Mouse (Mus musculus) limb, embryonic 14.5 days (tissue): Measurements from ENCODE around the gene Pxmp2. TPM values are rescaled to one million over a fixed set of nuclear protein-coding genes. Genes with fewer than 3 reads are reported as not detected.

Source experiments
- ATAC-seq: fragments of 200-750 bp; cut with Nextera tagmentation; 2 replicates; pipeline ENCODE4 v1.8.0; 2017; ENCODE audit warnings: low read depth, moderate number of reproducible peaks, moderate TSS enrichment; ENCODE audit not compliant: low FRiP score
- DNase-seq: peaks from one replicate; pipeline ENCODE4 v3.0.0-alpha.2; 2015; ENCODE audit warnings: low spot score
- H3K27ac ChIP-seq: fragments of 300-500 bp; sonication (generic); replicated peaks from 2 replicates; pipeline ENCODE4 v1.5.1; 2014; ENCODE audit warnings: low read depth, mild to moderate bottlenecking, low read length, moderate library complexity, mixed read lengths
- H3K27me3 ChIP-seq: fragments of 300-500 bp; sonication (generic); 2 replicates; pipeline ENCODE4 v1.6.1; 2014; ENCODE audit warnings: low read length, mixed read lengths; ENCODE audit not compliant: control insufficient read depth, insufficient read depth
- H3K36me3 ChIP-seq: fragments of 300-500 bp; sonication (generic); 2 replicates; pipeline ENCODE4 v1.6.1; 2014; ENCODE audit warnings: mild to moderate bottlenecking, low read length, moderate library complexity, mixed read lengths; ENCODE audit not compliant: control insufficient read depth, insufficient read depth
- H3K4me1 ChIP-seq: fragments of 300-500 bp; sonication (generic); 2 replicates; pipeline ENCODE4 v1.6.1; 2014; ENCODE audit warnings: antibody characterized with exemption, low read length, mixed read lengths; ENCODE audit not compliant: control insufficient read depth, insufficient read depth
- H3K4me2 ChIP-seq: fragments of 300-500 bp; sonication (generic); replicated peaks from 2 replicates; pipeline ENCODE4 v1.6.1; 2014; ENCODE audit warnings: low read depth, mild to moderate bottlenecking, low read length, moderate library complexity; ENCODE audit not compliant: severe bottlenecking
- H3K4me3 ChIP-seq: fragments of 300-500 bp; sonication (generic); replicated peaks from 2 replicates; pipeline ENCODE4 v1.5.1; 2014; ENCODE audit warnings: low read length
- H3K9ac ChIP-seq: fragments of 300-500 bp; sonication (generic); 2 replicates; pipeline ENCODE4 v1.6.1; 2014; ENCODE audit warnings: mild to moderate bottlenecking, low read depth, low read length, moderate library complexity; ENCODE audit not compliant: severe bottlenecking
- H3K9me3 ChIP-seq: fragments of 300-500 bp; sonication (generic); 2 replicates; pipeline ENCODE4 v1.6.1; 2016; ENCODE audit warnings: low read length; ENCODE audit not compliant: control insufficient read depth
- POLR2A ChIP-seq: fragments of 200-500 bp; IDR thresholded peaks from 2 replicates; pipeline ENCODE4 v1.8.0; 2012; ENCODE audit warnings: inconsistent platforms, mild to moderate bottlenecking, moderate library complexity, borderline replicate concordance; ENCODE audit not compliant: insufficient read depth, insufficient read length; ENCODE audit errors: extremely low read depth
- WGBS: fragments of 180-500 bp; shearing (Covaris S2); extraction: QIAGEN DNeasy Blood & Tissue Kit; methylation state at CpG from one replicate; pipeline ENCODE4 v1.1.7; 2014; 5-methylcytosine and 5-hydroxymethylcytosine counted together
- polyA plus RNA-seq, 2 experiments: library from polyadenylated mRNA; depleted of rRNA in 1 of 2; stranded (reverse) in 1 of 2; unstranded in 1 of 2; fragments of >200 nt; fragmentation: Nextera tagmentation in 1 of 2; extraction: Ambion mirVana in 1 of 2; gene quantifications; 2 replicates each; pipeline versions ENCODE4 v1.2.1 to v1.2.3; 2012 to 2014

Pxmp2 gene
- polyA plus RNA-seq, 2 experiments: 3.2 to 6.4 TPM

- no peak overlapping the region for H3K27ac ChIP-seq
- peaks cover 4% of the 10 kb centered on the region for H3K36me3 ChIP-seq
- no peak for TF ChIP-seq POLR2A
- ATAC-seq: no peak
- peak; percentile 33 for DNase-seq
- H3K4me1 ChIP-seq: peaks cover 5% of the 10 kb centered on the region; the same call in 1 of the 2 replicates
- H3K4me3 ChIP-seq: no peak overlapping the region
- no peaks in the 10 kb centered on the region for H3K9me3 ChIP-seq
- no peak overlapping the region for H3K9ac ChIP-seq
- H3K27me3 ChIP-seq: peaks cover 17% of the 10 kb centered on the region
- WGBS: 14% methylated on average over 4 of the region's 4 CpGs
- 0 out of 2 replicates have a peak overlapping the region, but pooled peaks have one; percentile 81 for H3K4me2 ChIP-seq
These were observed 1.4 kb downstream of the Pxmp2 start for GRCm38 (mm10) chr5:110284536-110284935.

GRCm38 (mm10) chr5:110281984-110282383 lies 4.0 kb downstream of the Pxmp2 start:
- H3K4me3 ChIP-seq: no peak overlapping the region

GRCm38 (mm10) chr5:110276910-110277309 lies 9.1 kb downstream of the Pxmp2 start:
- Histone ChIP-seq H3K27ac (no peak overlapping the region), H3K36me3 (no peaks in the 10 kb centered on the region), H3K4me2 (no peak overlapping the region), H3K9ac (no peak overlapping the region), H3K9me3 (no peaks in the 10 kb centered on the region), H3K27me3 (no peaks in the 10 kb centered on the region), H3K4me1 (no peaks in the 10 kb centered on the region), H3K4me3 (no peak overlapping the region)
- WGBS: 87% methylated on average over 1 of the region's 1 CpGs
- ATAC-seq: no peak
- DNase-seq: no peak
- TF ChIP-seq POLR2A: no peak

More at GRCm38 (mm10) chr5:110281984-110282383, 4.0 kb downstream of the Pxmp2 start:
- no peak for DNase-seq
- WGBS: 77% methylated on average over 2 of the region's 2 CpGs
- Histone ChIP-seq H3K4me2 (no peak overlapping the region), H3K9me3 (no peaks in the 10 kb centered on the region), H3K27ac (no peak overlapping the region), H3K4me1 (peaks cover 3% of the 10 kb centered on the region; the same call in 1 of the 2 replicates), H3K9ac (no peak overlapping the region), H3K27me3 (peaks cover 17% of the 10 kb centered on the region), H3K36me3 (no peaks in the 10 kb centered on the region)
- no peak for TF ChIP-seq POLR2A
- no peak for ATAC-seq

- 78% methylated on average over 2 of the region's 2 CpGs for WGBS
- Histone ChIP-seq H3K4me2 (no peak overlapping the region), H3K4me3 (no peak overlapping the region), H3K27ac (no peak overlapping the region), H3K9ac (no peak overlapping the region), H3K36me3 (no peaks in the 10 kb centered on the region), H3K9me3 (no peaks in the 10 kb centered on the region), H3K27me3 (no peaks in the 10 kb centered on the region), H3K4me1 (no peaks in the 10 kb centered on the region)
- no peak for TF ChIP-seq POLR2A
- ATAC-seq (no peak), DNase-seq (no peak)
These were observed 9.6 kb downstream of the Pxmp2 start for GRCm38 (mm10) chr5:110276391-110276790.

GRCm38 (mm10) chr5:110274846-110275245 lies 11.1 kb downstream of the Pxmp2 start:
- no peak for ATAC-seq
- 69% methylated on average over 2 of the region's 2 CpGs for WGBS
- H3K4me1 ChIP-seq: no peaks in the 10 kb centered on the region

GRCm38 (mm10) chr5:110274147-110274546 lies 11.8 kb downstream of the Pxmp2 start:
- no peak for ATAC-seq
- 72% methylated on average over 4 of the region's 4 CpGs for WGBS
- no peak for DNase-seq
- Histone ChIP-seq H3K36me3 (no peaks in the 10 kb centered on the region), H3K9me3 (no peaks in the 10 kb centered on the region), H3K27me3 (no peaks in the 10 kb centered on the region), H3K4me2 (no peak overlapping the region), H3K9ac (no peak overlapping the region), H3K4me3 (no peak overlapping the region), H3K4me1 (no peaks in the 10 kb centered on the region), H3K27ac (no peak overlapping the region)
- TF ChIP-seq POLR2A: no peak

More at GRCm38 (mm10) chr5:110274846-110275245, 11.1 kb downstream of the Pxmp2 start:
- no peak overlapping the region for H3K4me3 ChIP-seq
- no peaks in the 10 kb centered on the region for H3K9me3 ChIP-seq
- no peaks in the 10 kb centered on the region for H3K27me3 ChIP-seq
- H3K9ac ChIP-seq: no peak overlapping the region
- H3K4me2 ChIP-seq: no peak overlapping the region
- no peak for TF ChIP-seq POLR2A
- no peak for DNase-seq
- no peaks in the 10 kb centered on the region for H3K36me3 ChIP-seq
- H3K27ac ChIP-seq: no peak overlapping the region
